Mouse (Mus musculus): ENCODE measurements around the gene Sumf1.

DNA sequence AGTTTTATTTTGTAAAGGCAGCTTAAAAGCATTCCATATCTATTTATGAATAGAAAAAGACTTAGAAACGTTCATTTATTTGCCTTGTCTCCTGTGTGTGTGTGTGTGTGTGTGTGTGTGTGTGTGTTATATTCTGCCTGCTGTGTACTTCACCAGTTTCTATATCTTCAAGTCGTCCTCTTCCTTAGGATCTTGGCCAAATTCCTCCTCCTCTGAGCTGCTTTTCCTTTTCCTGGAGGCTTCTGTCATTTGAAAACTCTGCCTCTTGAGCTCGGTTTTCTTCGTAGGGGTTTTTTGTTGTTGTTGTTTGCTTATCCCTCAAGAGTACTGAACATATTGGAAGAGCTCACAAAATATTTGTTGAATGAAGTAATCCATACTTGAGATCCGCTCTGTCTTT lies 37.1 kb upstream of the Sumf1 start:
- TF ChIP-seq GATA1 (IDR thresholded peaks at IDR 0.05; ENCODE audit: borderline replicate concordance, low read length) (no peak), FLI1 (IDR thresholded peaks at IDR 0.05; ENCODE audit: low read length) (no peak)

Data from megakaryocyte, embryonic 14.5 days (primary cell).